Mouse (Mus musculus): Measurements from ENCODE around the gene Rps18.

The Rps18 gene

GRCm38 (mm10) chr17:33920282-33921097 is 35.3 kb downstream of the Rps18 start:
- DNase-seq (ENCODE audit: low read depth) = peak; percentile 93

- peak; percentile 94 for DNase-seq (ENCODE audit: low read depth)
Measured at GRCm38 (mm10) chr17:33919351-33920281, 36.2 kb downstream of the Rps18 start.

GRCm38 (mm10) chr17:33918293-33919203 is 37.3 kb downstream of the Rps18 start:
- DNase-seq (ENCODE audit: low read depth) = peak; percentile 41

GRCm38 (mm10) chr17:33917656-33918292 is 38.0 kb downstream of the Rps18 start:
- DNase-seq (ENCODE audit: low read depth) = no peak

GRCm38 (mm10) chr17:33916847-33917655 is 38.8 kb downstream of the Rps18 start:
- DNase-seq (ENCODE audit: low read depth) = no peak

GRCm38 (mm10) chr17:33916294-33916693 is 39.5 kb downstream of the Rps18 start:
- DNase-seq (ENCODE audit: low read depth) = no peak

GRCm38 (mm10) chr17:33915671-33916250 is 40.0 kb downstream of the Rps18 start, which contains the start of the genes Tapbp and Zbtb22:
TSS of gene Tapbp (plus strand) at chr17:33915899.
TSS of gene Zbtb22 (plus strand) at chr17:33915904.
- peak; percentile 99 for DNase-seq (ENCODE audit: low read depth)

- DNase-seq (ENCODE audit: low read depth) = no peak
Measured at GRCm38 (mm10) chr17:33914969-33915391, 40.8 kb downstream of the Rps18 start.

GRCm38 (mm10) chr17:33913905-33914304 is 41.9 kb downstream of the Rps18 start:
- DNase-seq (ENCODE audit: low read depth) = no peak

- no peak for DNase-seq (ENCODE audit: low read depth)
Measured at GRCm38 (mm10) chr17:33913264-33913663, 42.5 kb downstream of the Rps18 start.

GRCm38 (mm10) chr17:33911813-33912414 is 43.9 kb downstream of the Rps18 start:
- DNase-seq (ENCODE audit: low read depth) = no peak

- DNase-seq (ENCODE audit: low read depth) = no peak
Measured at GRCm38 (mm10) chr17:33911052-33911812, 44.6 kb downstream of the Rps18 start.

- peak; percentile 66 for DNase-seq (ENCODE audit: low read depth)
Measured at GRCm38 (mm10) chr17:33910346-33911051, 45.3 kb downstream of the Rps18 start.

- peak; percentile 75 for DNase-seq (ENCODE audit: low read depth)
Measured at GRCm38 (mm10) chr17:33909869-33910250, 45.9 kb downstream of the Rps18 start.

GRCm38 (mm10) chr17:33909077-33909868 is 46.5 kb downstream of the Rps18 start, which contains the start of gene Daxx:
TSS of gene Daxx (plus strand) at chr17:33909414.
- DNase-seq (ENCODE audit: low read depth) = peak; percentile 100

- DNase-seq (ENCODE audit: low read depth) = peak; percentile 60
Measured at GRCm38 (mm10) chr17:33908331-33909076, 47.3 kb downstream of the Rps18 start.

Data from NIH3T3 (cell line).